Mouse (Mus musculus) left cerebral cortex, postnatal 10 days (tissue): ENCODE measurements around the gene Gm49601. TPM values are rescaled to one million over a fixed set of nuclear protein-coding genes. Genes with fewer than 3 reads are reported as not detected.

ENCODE experiments used
- DNase-seq, 2 experiments: peaks; one replicate each; pipeline ENCODE4 v3.0.0; 2021 to 2022; ENCODE audit warnings: low spot score in 2 of 2, mixed read lengths in 1 of 2; ENCODE audit errors: extremely low spot score in 1 of 2
- intact Hi-C: fragments of 180-260 bp; cut with DNase I; formaldehyde crosslinking; loops from one replicate; pipeline ENCODE4 v1.15.1; 2025
- total RNA-seq, 2 experiments: library from RNA; stranded (reverse); gene quantifications; 2 replicates each; pipeline ENCODE4 v1.2.3; 2021

The Gm49601 gene
- total RNA-seq, 2 experiments from 2014 or later = 130 to 132 TPM

DNA sequence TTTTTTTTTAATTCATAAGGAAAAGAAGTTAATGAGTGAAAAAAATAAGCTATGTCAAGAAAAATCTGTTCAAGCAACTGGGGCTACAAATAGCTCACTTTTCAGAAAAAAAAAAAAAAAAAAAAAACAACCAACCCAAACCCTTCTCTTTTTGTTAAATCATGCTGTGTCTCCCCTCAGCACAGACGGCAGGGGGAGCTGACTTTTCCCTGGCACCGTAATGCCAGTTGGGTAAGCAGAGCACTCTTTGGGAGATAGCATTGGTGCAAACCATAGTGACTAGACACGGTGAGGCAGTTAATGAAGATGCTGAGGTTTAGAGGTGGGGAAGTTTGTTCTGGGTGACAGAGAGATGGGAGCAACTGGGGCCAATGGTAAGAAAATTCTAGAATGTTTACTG lies 5.8 kb upstream of the Gm49601 start:
- peak in 1 of 2 experiments; percentile 56 for DNase-seq
- intact Hi-C loops = no loop called here

DNA sequence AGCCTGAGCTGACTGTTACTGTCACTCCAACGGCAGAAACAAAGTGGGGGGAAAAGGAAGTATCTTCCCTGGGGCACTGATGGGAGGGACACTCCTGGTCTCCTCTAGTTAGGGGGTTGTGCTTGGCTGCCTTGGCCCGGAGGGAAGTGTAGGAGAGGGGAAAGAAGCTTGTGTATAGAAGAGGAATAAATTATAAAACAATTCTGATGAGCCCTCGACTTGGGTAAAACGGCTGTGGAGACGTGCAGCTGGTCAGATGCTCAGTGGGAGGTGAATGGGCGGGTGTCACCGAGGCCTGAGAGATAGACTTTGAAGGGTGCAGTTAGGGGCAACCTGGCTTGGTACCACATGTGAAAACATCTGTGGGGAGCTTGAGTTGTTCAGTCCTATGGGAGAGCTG lies 4.9 kb upstream of the Gm49601 start:
- intact Hi-C loops = no loop called here
- DNase-seq = peak in 1 of 2 experiments; percentile 18

DNA sequence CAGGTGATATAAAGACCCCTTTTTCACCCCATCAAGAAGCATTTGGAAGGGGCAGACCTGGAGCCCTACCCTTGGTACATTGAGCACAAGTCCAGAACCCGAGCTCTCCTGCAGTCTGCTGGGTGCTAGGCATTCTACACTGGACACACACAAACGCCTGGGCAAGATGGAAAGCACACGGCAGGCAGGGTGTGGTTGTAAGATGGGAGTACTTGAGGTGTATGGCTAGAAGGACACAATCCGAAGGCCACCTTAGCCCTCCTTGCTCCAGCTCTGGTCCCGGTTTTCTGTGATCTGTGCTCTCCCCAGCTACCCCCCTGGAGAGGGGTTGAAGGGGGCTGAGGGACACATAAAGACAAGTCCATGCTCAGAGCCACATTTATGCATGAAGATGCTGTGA lies 4.1 kb upstream of the Gm49601 start:
- intact Hi-C loops = no loop called here
- no peak for DNase-seq

DNA sequence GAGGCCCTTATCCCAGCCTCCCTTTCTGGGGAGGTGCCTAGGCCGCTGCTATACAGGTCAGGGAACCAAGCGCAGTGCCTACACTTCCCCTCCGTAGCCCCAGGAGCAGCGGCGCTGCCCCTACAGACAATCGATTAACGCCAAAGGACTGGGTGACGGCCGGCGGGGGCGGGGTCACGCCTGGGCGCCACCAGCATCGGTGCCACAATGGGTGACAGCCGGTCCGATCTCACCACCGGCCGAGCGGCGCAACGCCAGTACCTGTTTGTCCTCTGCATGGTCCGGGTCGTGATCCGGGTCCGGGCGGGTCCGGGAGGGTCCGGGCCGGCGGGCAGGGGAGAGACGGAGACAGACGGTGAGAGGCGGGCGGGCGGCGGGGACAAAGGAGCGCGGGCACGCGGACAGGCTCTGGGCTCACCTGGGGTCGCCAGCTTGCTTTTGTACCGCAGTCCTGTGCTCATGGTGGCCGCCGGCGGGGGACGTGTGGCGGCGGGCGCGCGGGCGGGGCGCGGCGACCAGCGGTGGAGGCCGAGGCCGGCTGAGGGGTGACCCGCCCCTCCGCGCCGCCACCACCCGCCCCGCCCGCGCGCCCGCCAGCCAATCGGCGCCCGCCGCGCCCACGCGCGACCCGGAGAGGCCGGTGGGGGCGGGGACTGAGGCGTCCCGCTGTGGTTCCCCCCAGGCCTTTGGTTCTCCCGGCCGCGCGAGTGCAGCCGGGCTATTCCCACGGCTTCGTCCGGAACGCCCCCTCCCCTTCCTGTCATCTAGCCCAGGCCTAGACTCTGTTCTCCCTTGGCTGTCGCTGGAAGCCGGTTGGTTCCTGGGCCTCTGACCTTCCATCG lies 3.4 kb upstream of the Gm49601 start, which contains the start of gene Sept5:
TSS of gene Sept5 (minus strand) at position 565 of the 842 bp plus-strand sequence.
- intact Hi-C loops = loop anchor here (5.0 kb wide), 2 partner anchors 48 to 173 kb away; no protein-coding TSS in a partner anchor
- peak in 1 of 2 experiments; percentile 91 for DNase-seq

DNA sequence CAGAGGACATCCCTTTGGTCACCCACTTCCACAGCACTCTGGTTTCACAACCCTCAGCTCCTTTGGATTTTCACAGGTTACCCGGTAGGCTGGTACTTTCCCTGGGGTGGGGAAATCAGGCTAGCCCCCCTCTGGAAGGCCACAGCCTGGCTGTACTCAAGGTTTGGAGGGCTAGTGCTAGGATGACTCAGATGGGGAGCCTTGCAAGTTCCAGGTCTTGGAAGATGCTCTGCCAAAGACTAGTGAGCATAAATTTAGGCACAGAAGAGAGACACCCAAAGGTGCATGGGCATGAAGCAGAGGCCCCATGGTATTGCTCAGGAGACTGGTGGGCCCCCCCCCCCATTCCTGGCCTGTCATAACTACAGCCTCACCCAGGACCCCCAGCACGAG lies 2.7 kb upstream of the Gm49601 start:
- DNase-seq = no peak
- intact Hi-C loops = loop anchor here (5.0 kb wide), 2 partner anchors 48 to 173 kb away; no protein-coding TSS in a partner anchor

DNA sequence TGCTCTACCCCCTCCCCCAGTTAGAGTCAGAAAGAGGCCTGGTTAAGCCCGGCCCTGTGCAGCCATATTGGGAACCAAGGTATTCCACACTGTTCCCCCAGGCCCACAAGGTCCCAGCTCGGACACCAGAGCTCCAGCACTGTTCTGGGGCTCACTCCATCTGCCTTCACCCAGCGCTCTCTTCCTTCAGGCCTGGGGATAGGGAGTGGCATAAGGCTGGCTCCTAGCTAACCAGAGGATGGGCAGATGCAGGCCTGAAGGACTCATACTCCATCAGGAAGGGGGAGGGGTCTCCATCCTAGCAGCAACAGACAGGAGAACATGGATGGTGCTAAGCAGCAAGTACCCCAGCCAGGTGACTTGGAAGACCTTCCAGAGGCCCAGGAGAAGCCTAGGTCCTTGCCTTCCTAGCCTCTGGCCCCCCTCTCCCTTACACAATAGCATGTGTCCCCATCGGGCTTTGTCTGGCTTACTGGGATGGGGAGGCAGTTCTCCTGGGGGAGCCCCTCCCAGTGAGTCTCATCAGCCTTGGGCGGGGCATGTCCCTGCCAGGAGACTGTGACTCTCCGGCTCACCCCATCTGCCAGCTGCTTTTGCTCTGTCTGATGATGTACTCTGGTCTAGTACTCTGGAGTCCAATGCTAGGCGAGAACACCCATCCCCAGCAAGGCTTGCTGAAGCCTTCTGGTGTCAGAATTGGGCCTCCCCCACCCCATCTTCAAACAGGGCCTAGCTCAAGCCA lies 2.1 kb upstream of the Gm49601 start:
- peak in 1 of 2 experiments; percentile 46 for DNase-seq
- intact Hi-C loops = loop anchor here (5.0 kb wide), 2 partner anchors 49 to 174 kb away; no protein-coding TSS in a partner anchor

DNA sequence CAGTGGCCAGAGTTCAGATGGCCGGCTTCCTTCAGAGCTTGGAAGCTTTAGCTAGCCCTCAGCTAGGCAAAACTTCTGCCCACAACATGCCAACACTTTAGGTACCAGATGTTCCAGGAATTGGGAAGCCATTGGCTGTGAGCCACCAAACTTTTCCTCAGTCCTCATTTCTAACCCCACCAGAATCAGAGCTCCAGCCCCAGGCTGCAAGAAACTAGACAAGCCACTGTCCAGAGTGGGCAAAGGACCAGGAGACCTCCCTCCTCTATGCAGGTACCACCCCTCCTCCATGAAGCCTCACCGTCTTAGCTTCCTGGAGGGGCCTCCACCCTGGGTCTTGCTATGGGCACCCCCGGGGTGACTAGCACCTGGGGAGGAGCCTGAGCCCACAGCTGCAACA lies 936 bp upstream of the Gm49601 start:
- peak in 1 of 2 experiments; percentile 49 for DNase-seq

DNA sequence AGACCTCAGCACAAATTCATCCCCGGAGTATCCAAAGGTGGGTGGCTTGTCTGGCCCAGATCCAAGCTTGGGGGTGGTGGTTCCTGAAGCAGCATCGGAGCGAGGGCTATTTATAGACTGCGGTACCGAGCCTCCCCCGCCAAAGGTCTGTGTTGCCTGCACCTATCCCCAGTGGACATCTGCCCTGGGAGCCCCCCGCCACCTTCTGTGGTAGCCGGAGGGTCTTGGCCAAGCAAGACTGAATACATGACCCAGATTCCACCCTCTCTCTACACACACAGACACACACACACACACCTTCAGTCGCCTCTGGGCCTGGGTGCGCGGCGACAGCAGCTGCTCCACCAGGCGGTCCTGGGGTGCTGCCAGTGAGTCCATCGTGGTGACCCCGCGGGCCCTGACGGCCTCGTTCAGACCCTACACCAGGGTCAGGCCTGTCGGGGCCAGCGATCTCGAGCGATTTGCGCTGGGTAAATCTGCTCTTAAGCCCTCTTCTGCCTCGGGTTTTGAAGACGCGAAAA lies 376 bp downstream of the Gm49601 start:
- intact Hi-C loops = loop anchor here (5.0 kb wide), 2 partner anchors 51 to 176 kb away; no protein-coding TSS in a partner anchor

More for the DNA sequence above, 936 bp upstream of the Gm49601 start:
- intact Hi-C loops = loop anchor here (5.0 kb wide), 2 partner anchors 50 to 175 kb away; no protein-coding TSS in a partner anchor

DNA sequence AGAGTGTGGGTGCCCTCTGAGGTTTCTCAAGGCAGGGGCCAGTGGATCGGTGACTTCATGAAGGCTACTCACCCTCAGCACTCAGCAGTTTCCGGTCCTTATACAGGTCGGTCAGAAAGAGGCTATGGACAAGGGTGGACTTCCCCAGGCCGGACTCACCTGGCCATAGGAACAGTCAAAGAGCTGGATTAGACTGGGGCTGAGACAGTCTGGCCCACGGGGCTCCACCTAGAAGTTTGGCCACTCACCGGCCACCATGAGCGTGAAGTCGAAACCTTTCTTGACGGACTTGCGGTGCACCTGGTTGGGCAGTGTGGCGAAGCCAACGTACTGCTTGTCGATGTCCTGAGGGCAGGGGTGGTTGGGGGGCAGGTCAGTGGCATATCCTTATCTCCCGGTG lies 1.1 kb downstream of the Gm49601 start:
- intact Hi-C loops = loop anchor here (5.0 kb wide), 2 partner anchors 52 to 177 kb away; no protein-coding TSS in a partner anchor
- peak in 1 of 2 experiments; percentile 29 for DNase-seq

More for the DNA sequence above, 376 bp downstream of the Gm49601 start:
- peak in 1 of 2 experiments; percentile 84 for DNase-seq

DNA sequence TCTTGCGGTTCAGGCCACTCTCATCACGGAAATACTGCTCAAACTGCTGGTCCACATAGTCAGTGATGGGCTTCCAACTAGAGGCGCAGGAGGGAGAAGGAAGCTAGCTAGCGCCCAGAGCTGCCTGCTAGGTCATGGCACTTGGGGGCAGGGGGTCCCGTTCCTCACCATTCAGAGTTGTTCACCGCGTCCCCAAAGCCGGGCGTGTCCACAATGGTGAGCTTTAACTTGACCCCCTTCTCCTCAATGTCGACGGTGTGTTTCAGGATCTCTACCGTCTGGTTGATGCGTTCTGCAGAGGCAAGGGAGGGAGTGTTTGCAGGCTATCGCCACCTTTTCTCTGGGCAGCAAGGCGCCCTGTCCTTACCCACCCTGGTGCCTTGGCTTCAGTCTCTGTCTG lies 1.6 kb downstream of the Gm49601 start:
- intact Hi-C loops = loop anchor here (5.0 kb wide), 2 partner anchors 53 to 178 kb away; no protein-coding TSS in a partner anchor
- DNase-seq = peak in 1 of 2 experiments; percentile 38

DNA sequence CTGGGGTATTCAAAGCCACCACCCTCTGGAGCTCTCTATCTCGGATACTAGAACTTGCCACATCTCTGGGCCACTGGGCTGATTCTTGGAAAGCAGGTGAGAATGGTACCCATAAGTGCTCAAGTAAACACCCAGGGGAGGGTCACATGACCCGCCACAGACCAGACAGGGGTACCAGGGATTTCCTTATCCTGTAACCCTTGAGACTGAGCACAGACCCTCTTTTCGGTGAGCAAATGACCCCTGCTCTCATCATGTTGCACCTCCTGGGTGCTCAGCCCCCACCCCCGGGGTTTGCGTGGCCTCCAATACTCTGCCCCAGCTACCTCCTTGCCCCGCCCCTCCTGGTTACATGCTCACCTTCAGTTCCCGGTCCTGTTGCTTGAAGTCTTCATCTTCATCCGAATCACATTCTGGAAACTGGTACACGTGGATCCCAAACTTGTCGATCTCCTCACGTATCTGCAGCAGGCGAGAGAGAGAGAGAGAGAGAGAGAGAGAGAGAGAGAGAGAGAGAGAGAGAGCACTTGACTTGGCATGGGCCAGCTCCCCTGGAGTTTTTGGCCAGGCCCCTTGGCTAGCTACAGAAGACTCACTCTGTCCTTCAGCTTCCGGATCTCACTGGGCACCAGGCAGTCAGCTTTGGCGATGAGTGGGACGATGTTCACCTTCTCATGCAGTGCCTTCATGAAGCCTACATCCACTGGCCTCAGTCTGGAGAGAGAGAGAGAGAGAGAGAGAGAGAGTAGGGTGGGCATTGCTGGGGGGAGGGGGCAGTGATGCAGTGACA lies 2.3 kb downstream of the Gm49601 start:
- peak in 1 of 2 experiments; percentile 48 for DNase-seq
- intact Hi-C loops = no loop called here

DNA sequence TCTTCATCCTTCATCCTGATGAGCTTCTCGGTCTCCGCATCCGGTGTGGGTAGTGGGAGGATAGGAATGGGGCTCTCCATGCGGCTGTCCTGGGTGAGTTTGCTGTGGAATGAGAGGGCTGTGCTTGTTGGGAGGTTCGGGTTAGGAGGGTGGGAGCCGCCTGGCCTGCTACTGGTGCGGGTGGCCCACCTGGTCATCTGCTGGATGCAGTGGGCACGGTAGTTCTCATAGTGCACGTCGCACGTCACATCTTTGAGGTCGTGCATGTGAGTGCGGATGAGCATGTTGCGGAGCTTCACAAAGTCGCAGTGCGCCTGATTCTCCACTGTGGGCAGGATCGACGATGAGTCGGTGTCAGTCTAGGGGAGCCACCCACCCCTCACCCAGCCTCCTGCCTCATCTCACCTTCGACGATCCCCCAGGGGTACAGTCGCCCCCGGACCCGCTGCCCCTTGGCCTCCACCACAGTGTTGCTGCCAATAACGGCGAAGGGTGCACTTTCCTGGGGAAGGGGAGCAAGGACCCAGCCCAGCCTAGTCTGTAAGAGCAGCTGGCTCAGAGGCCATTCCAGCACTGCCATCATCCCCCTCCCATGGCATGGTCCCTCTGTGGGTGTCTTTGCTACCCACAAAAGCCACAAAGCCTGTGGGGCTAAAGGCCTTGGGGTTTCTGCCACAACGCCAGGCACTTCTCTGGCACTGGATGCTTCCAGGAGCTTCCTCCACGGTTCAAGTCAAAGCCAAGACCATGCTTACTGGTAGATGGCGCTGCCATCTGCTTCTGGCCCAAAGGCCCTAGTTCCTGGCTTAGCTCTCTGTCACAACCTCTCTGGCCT lies 3.1 kb downstream of the Gm49601 start:
- intact Hi-C loops = no loop called here
- DNase-seq = peak in 1 of 2 experiments; percentile 41

DNA sequence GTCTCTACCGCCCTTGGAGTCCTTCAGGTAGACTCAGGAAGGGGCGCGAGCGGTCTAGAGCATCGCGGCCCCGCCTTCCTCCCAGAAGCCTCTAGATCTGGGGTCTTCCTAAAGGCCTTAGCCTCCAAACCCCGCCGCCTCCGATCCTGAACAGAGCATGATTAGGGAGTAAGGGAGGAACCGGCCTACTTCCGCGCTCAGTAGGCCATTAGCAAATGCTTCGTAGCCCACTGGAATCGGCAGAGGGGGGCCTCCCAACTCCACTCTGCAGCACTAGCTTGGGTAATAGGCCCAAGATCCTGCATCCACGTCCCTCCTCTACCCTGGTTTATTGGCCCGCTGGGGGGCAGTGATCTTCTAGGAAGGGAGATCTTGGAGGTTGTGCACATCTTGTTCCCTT lies 4.2 kb downstream of the Gm49601 start, which contains the start of gene Gp1bb:
TSS of gene Gp1bb (minus strand) at position 385 of the 400 bp plus-strand sequence.
- intact Hi-C loops = no loop called here
- no peak for DNase-seq

DNA sequence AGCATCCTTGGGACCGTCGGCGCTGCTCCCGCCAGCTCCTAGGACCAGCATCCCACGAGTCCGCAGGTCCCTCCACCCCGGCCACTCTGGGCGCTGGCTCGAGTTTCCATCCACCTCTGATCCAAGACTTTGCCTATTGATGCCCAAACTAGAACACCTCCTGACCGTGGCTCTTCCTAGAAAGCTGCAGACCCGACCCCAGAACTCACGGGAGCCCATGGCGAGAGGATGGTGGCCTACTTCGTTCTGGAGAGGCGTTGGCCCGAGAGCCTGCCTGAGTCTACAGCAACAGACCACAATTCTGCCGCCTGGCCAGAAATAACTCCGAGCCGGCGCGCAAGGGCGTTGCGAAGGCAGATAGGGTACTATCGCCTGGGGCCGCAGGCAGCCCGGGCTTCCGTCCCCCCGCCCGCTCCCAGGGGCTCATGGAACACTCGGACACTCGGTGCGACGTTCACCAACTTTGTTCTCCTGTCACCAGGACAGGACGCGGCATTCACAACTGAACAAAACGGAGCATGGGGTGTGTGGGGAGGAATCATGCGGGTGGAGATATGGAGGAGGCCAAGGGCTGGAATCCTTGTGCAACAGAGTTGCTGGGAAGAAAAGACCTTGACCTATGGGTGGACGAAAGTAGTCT lies 4.7 kb downstream of the Gm49601 start:
- intact Hi-C loops = no loop called here

DNA sequence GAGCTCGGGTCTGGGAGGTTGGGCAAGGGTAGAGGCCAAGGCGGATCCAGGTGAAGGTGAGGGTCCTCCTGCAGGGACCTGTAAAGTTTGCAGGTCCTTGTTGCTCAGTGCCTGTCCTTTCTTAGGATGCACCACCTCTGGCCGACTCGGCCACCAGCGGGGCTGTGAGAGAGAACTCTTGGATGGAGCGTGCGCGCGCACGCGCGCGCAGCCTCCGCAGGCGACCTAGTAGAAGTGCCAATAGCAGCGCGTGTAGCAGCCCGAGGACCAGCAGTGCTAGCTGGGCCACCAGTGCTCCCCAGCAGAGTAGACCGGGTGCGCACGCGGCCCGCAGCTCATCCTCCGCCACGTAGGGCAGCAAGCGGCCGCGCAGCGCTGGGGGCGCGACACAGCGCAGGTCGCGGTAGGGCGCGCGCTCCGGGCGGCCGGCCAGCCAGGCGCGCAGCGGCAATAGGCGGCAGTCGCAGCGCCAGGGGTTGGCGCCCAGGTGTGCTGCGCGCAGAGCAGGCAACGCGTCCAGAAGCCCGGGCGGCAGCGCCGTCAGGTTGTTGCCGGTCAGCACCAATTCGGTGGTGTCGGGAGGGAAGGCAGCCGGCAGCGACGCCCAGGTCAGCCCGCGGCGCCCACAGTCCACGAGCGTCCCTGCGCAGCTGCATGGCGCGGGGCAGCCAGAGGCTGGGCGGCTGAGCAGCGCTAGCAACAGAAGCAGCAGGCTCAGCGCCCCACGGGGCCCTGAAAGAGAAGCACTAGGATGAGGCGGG lies 5.4 kb downstream of the Gm49601 start:
- intact Hi-C loops = no loop called here
- peak in 1 of 2 experiments; percentile 68 for DNase-seq

More for the DNA sequence above, 4.7 kb downstream of the Gm49601 start:
- peak in 1 of 2 experiments; percentile 66 for DNase-seq

DNA sequence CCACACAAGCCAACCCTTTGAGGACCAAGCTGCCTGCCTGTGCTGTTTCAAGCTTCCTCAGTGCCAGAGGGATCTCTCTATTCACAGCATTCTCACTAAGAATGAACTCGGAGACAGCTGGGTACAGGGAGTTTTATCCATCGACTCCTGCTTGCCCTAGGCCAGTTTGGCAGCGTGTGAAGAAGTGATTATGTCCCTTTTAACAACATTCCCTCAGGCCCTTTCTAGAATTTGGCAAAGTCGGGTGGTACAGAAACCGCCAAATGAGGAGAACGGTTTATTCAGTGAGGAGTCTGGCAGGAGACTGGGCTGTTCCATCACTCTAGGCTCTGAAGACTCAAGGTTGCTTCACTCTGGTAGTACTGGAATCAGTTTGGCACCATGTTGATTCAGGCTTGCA lies 6.0 kb downstream of the Gm49601 start:
- no peak for DNase-seq
- intact Hi-C loops = no loop called here
